Mouse (Mus musculus) kidney, adult 11 months (tissue): ENCODE data around the gene Lactb.
A peak's percentile ranks its signal among the peaks of the same experiment; 100 is the strongest.

Experiments
- DNase-seq: peaks from one replicate; pipeline ENCODE4 v3.0.0; 2022

Gene Lactb

DNA sequence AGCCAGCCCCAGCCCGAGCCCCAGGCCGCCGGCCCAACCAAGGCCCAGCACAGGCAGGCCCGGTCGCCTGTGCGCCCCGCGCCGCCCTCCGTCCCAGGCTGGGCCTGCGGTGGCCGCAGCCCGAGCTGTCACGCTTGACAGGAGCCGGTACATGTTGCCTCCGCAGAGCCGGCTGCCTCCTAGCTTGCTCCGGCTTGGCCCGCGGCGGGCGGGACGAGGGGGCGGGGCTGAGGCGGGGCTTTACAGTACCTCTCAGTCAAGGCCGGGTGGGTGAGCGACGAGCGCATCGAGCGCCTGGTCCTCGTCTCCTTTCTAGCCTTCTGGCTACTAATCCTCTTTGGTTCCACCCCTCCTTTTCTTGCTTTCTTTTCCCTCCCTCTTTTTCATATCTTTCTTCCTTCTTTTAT is at the start of gene Lactb:
Lactb (minus strand) TSS at position 246 of the 407 bp plus-strand sequence.
- DNase-seq: peak; percentile 94

DNA sequence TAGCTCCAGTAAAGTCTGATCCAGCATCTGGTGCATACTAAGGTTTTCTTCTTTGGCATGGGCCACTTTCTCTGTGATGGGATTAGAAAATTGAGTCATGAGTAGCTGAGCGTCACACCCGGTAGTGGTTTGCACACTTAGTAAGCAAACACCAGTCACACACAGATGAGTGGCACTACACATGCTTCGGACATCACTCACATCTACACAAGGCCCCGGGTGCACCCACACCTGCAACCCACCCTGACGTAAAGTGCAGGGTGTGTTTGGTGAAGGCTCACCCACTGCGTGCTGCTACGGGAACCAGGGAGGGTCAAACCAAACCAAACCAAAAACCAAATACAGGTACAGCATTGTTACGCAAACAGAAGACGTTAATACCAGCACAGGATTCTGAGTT is 48.1 kb upstream of the Lactb start:
- no peak for DNase-seq

DNA sequence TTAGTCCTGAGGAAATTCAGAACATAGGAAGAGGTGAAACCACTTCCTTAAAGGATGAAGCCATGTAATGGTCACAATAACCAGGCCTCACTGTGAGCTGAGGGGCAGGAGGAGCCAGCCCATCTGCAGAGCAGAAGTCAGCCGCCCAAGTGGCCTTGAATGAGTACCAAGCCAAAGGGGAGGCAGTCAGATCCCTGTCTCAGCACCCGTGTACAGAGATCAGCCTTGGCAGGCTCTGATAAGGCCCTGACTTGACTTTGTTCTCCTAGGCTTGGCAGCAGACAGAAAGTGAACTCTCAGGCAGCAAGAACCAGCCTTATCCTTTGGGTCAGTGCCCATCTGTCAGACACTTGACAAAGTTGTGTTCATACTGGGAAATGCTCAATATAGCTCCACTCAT is 44.8 kb upstream of the Lactb start:
- no peak for DNase-seq

DNA sequence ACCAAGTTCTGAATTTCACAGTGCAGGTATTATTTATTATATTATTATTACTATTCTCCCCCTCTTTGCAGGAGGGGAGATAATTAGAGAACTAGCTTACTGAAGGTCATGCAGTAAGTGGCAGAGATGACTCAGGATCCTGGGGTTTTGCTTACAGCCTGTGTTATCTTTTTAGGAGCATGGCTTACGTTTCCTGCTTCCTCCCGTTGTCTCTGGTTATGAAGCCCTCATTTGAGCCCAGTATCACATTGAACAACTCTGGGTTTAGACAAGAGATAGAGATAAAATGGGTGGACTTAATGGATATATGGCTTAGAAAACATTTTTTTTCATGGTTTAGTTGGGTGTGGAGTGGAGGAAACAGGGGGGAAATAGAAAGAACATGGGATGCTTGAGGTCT is 38.2 kb upstream of the Lactb start:
- no peak for DNase-seq

DNA sequence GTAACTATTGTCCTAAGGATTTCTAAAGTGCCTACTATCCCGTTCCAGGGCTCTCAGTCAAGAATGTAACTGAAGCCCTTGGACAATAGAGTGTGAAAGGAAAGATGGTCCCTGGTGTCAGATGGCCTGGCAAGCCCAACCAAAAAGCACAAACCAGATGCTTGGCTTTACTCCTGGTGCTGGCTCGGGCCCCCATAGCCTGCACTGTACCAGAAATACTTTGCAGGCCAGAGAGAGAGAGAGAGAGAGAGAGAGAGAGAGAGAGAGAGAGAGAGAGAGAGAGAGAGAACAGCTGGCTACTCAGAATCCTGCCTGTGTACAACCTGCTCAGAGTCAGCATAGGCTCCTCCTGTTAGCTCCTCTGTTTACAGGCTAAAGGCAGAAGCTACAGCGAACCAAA is 37.2 kb upstream of the Lactb start:
- no peak for DNase-seq

DNA sequence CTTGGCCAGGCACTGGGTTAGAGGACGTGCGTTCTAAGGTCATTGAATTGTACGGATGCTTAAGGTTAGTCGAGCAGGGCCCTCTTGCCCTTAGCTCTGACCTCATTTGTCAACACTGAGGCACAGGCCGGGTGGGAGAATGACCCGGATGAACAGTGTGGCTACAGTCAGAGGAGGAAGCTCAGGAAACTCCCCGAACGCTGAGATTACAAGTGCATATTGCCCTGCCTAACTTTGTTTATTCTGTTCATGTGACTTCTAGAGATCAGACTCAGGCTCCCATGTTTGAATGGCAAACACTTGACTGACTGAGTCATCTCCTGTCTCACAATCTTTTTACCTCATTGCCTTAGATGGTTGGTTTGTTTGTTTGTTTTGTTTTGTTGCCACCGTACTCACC is 36.2 kb upstream of the Lactb start:
- DNase-seq: no peak

DNA sequence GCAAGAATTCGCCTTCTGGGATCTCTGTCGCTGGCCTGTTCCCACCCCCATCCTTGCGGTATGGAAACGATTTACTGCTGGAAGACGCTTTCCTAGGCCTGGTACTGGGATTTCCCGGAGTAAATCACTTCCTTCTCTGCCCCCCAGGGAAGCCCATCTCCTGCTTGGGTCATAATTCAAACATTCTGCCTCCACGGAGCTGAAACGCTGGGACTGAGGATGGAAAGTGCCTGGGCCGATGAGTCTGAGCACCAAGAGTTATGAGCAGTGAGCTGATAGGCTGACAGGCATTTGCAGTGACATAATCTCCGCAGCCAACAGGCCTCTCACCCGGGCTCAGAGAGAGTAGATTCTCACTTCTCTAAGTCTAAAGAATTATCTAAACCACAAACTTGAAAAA is 33.5 kb upstream of the Lactb start:
- DNase-seq: no peak

DNA sequence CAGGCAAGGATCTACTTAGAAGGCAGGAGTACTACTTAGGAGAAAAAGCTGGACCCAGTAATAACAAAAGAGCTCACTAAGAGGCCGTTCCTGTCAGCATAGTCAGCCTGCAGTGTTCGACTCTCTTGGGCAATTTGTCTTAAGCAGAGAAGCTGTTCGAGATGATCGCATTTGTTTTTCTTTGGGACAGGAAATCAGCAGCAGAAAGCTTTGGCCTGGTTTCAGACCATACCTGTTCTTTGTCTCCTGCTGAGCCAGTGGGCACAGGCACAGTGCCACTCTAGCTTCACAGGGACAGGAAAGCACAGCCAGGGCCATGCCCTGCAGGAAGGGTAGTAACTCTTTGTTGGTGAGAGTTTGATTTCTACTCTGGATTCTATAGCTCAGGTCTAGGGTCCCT is 31.1 kb upstream of the Lactb start:
- DNase-seq: no peak

DNA sequence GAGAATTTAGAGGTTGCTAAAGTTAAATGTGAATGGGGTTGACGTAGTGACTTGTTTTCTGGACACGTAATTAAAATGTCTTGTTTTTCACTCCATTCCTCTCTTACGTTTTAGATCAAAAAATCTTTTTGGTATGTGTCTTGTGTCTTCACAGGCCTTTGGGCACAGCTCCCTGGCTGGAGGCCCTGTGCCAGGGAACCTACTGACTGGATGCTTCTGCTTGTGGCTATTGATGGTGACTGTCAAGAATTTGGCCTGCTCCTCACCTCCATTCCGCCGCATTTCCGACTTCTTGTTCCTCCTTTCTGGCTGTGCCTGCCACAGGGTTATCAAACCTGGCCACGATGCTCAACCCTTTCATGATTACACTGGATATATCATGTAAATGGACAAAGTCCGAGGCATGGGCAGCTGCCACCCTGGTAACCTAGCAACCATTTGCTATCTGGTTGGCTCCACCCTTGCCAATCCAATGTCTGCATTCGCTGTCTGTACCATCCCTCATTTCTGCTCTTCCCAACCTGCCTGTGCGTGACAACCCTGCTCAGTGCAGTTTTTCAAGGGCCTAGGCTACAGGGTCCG is 30.0 kb upstream of the Lactb start:
- no peak for DNase-seq

DNA sequence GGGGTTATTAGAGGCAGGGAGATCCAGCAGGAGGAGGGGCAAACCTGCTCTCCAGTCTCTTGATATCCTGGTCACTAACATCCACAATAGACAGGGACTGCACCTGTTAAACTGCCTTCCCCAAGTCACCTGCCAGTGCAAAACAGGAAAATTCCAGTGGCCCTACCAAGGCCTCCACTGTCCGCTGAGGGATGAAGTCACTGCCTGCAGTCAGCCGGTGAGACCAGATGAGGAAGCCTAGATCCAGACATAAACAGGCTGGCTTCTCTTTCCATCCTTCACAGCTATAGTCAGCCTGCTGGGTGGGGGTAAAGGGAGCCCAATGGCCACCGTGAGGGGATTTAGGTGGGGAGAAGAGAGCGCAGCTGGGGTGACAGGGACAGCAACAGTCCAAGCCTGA is 28.4 kb upstream of the Lactb start:
- peak; percentile 26 for DNase-seq

DNA sequence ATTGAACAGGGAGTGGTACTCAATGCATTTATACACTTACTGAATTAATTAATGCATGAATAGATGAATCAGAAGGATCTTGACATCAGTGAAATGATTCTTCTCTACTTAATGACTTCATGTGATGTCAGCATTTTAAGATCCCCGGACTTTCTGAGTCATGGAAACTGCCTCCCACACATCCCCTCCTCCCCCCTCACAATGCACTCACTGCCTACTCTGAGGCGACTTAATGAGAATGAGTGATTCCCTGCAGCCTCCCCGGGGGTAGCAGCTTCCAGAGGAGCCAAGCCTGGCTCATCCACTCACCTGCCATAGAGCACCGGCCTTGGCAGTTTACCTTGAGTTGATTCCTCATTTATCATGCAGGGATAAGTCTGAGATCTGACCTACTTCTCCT is 27.9 kb upstream of the Lactb start:
- no peak for DNase-seq

DNA sequence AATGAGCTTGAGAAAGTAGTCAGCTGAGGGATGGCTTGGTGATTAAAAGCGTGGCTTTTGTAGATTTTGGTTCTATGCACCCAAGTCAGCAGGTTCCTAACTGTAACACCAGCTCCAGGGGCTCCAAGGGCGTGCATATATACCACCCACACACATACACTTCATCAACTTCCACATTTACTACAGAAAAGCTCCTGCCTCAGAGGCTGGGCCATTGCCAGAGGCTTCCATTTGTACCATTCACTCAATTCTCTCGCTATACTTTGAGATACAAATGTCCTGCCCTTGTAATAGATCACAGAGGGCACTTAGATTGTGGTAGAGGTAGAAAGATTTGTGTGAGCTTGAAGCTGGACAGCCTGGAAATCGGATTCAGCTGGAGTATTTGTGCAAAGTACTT is 26.2 kb upstream of the Lactb start:
- no peak for DNase-seq

DNA sequence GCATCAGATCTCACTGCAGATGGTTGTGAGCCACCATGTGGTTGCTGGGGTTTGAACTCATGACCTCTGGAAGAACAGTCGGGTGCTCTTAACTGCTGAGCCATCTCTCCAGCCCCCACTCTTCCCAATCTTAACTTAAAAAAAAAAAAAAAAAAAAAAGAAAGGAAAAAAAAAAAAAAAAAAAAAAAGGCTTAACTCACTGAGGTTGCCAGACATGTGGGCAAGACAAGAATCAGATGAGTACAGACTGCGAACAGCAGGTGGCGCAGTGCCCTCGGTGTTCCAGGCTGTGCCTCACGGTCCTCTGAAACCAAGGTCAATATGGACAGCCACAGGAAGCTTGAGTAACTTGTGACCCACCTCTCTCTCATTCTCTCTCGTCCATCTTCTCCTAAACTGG is 25.8 kb upstream of the Lactb start:
- DNase-seq: peak; percentile 80

DNA sequence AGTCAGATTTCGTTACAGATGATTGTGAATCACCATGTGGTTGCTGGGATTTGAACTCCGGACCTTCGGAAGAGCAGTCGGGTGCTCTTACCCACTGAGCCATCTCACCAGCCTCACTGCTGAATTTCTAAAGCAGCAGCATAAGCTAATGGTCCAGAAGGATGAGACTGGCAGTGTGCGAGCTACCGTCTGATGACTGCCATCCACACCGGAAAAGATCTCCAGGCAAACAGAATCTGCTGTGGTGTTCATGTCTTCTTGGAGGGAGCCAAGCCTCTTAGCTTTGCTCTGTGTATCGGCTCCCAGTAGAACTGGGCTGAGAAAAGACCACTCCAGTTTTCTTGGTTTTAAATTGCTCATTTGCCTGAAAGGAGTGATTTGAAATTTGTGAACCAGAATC is 24.4 kb upstream of the Lactb start:
- DNase-seq: no peak

DNA sequence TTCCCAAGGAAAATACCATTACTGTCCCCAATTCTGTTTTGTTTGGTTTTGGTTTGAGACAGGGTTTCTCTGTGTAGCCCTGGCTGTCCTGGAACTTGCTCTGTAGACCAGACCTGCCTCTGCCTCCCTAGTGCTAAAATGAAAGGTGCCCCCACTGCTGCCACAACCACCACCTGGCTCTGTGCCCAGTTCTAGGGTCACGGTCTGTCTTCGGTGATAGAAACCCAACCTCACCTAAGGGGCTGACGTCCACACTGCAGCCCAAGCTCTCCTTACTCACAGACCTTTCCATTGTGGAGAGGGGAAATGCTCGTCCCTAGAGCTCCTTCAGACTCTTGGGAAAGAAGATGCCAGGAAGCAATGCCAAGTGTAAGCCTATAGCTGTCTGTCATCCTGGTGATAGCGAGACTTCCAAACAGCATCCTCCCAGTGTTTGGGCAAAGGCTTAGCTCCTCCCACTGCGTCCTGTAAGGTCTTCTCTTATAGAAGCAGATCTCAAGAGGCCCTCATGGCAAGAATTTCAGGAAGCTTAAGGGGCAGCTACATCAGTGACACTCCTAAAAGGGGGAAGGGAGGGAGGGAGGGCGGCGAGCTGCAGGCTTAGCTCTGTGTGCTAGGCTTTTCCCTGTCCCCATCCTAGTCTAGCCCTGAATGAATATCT is 16.6 kb upstream of the Lactb start:
- no peak for DNase-seq

DNA sequence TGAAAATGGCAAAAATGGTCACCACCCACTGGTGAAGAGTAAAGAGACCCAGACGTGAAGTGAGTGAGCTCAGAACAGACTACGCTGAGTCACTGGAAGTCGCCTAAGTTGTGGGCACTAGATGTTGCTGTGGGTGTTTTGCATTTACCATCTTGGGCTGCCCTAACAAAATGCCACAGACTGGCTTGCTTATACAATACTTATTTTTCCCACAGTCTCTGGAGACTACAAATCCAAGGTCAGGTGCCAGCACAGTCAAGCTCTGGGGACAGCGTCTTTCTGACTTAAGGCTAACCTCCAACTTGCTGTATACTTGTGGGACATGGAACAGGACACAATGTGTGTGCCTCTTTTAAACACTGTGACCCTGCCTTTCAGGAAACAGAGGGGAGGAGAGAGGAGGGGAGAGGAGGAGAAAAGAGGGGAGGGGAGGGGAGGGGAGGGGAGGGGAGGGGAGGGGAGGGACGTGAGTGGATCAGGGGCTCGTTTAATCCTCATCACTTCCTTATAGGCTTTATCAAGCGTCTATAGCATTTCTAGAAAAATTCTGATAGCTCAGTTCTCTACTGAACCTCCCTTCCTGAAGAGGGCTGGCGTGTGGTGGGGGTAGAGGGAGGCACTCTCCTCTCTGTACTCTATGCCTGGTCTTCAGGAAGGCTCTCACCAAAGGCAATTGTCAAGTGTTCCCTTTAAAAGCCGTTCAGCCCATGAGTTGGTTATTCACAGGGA is 15.9 kb upstream of the Lactb start:
- no peak for DNase-seq

DNA sequence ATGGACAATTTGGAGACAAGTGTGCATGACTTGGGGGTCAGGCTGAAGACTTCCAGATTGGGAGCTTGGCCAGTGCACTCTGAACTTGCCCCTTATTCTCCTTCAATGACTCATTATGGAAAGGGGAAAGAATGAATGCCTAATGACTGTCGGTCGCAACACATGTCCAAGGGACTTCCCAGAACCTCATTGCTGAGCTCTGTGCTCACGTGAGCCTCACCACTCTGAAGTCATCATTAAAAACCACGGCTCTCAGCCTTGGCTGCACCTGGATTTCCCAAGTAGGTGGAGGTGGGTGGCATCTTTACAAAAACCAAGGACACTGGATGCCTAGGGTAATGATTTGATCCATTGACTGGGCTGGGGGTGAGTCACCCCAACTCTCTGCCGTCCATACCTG is 14.8 kb upstream of the Lactb start:
- no peak for DNase-seq

DNA sequence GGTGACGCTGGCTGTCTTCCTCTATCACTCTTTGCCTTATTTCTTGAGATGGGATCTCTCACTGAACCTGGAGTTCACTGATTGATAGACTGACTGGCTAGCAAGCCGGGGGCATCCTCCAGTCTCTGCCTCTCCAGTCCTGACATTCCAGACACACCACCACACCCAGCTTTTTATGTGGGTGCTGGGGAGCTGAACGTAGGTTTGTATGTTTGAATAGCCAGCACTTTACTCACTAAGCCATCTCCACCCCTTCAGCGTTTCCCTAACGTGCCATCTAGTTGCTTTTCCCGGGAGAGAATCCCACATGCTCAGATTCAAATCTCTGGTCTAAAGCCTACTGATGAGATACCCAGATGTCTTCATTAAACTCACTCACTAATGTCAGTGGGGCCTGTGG is 14.3 kb upstream of the Lactb start:
- DNase-seq: no peak

DNA sequence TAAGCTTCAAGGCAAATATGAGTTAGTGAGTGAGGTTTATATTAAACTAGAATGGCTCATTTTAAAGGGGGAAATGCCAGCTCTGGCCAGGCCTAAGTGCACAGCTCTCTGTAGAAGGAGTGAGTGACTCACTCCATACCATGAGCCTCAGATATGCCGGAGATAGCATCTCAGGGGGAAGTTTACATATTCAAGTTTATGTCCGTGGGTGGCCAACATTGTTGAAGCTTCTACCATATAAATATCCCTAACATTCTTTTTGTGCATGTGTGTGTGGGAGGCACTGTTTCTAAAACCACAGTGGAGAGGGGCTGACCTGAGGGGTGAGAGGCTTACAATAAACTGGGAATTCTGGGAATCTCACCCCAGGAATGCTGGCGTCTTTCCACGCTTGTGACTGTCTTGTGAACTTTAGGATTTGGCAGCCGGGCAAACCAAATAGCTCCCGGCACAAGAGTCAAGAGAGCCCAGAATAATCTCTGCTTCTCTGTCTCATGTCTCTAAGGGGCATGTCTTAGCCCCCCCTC is 13.7 kb upstream of the Lactb start:
- peak; percentile 66 for DNase-seq

DNA sequence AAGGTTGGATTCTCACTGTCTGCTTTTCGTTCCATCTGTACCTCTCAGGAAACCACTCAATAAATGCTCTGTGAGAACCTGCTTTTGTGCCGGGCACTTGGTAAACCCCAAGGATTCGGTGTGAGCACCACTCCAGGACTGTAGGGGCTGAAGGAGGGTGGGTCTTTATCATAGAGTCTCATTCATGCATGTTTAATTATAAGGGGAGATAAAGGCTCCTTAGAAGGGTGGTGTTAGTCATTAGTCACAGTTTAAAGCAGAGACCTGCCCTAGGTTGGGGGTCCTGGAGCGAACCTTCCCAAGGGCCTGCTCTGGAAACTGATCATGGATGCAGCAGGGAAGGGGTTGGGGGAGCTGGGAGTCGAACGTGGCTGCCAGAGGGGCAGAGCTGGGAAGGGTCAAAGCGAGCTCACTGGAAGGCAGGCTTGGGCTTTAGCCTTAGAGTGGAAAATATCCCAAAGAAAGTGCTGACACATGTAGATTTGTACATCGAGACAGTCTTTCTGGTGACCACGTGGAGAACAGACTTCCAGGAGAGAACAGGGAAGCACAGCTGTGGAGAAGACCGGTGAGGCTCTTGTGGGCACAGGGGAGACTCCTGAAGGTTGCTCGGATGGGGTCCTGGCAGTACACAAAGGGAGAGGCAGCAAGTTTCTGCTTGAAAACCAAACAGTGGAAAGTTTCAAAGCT is 13.1 kb upstream of the Lactb start:
- DNase-seq: no peak

DNA sequence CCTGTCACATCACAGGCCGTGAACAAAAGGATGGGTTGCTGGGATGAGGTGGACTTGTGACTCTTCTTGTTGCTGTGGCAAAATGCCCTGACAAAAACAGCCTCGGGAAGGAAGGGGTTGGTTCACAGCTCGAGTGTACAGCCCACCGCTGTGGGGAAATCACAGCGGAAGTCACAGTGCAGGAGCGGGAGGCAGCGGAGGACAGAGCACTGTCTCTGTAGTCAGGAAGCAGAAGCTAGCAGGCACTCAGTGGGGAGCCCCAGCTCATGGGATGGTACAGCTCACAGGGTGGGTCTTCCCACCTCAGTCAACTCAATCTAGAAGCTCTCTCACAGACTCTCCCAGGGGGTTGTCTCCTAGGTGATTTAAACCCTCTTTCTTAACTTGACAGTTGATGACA is 10.1 kb upstream of the Lactb start:
- no peak for DNase-seq

DNA sequence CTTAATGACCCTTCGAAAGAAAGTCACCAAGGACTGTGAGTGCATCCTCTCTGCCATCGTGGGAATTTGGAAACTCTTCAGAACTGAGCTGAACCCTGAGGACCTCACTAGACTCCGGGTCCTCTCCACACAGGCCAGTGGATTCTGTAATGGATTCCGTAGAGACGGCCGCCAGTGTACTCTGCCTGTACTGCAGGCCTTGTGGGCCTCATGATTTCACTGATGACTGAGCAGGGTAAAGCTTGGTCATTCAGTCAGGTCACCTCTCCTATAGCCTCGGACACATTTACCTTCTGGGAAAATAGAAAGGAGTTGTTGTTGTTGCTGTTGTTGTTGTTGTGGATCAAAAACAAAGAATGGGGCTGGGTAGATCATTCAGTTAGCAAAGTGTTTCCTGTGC is 6.8 kb upstream of the Lactb start:
- no peak for DNase-seq

DNA sequence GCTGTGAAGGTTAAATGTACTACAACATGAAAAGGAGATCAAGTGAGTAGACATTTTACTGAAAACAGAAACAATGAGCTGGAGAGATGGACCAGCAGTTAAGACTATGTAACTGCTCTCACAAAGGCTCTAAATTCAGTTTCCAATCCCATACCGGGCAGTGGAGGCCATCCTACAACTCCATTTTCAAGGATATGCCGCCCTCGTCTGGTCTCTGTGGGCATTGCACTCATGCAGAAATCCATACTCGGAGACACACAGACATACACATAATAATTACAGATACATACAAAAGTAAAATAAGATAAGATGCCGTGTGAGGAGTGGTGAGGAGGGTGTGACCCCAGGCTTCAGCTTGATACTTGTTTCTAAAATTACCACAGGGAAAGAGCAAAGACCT is 5.2 kb upstream of the Lactb start:
- peak; percentile 58 for DNase-seq

DNA sequence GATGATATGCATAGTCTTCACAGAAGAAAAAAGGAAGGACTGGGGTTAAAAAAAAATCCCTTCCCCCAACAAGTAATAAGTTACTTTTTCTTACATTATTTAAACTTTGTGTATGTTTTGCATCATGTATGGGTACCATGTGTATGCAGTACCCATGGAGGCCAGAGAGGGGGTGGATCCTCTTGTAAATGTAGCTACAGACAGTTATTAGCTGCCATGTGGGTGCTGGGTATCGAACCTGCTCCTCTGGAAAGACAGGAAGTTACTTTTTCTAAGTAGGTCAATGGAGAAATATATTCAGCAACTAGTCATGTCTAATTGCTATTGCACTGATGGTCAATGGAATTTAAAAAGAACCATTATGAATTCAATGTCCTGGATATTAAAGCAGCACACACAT is 3.2 kb upstream of the Lactb start:
- DNase-seq: no peak
